Mouse (Mus musculus): ENCODE data around the gene Tbx21. TPM values are rescaled to one million over a fixed set of nuclear protein-coding genes. Genes with fewer than 3 reads are reported as not detected.

Tbx21 gene
- polyA plus RNA-seq, 1 experiment from 2014 or later = 0.26 TPM

DNA sequence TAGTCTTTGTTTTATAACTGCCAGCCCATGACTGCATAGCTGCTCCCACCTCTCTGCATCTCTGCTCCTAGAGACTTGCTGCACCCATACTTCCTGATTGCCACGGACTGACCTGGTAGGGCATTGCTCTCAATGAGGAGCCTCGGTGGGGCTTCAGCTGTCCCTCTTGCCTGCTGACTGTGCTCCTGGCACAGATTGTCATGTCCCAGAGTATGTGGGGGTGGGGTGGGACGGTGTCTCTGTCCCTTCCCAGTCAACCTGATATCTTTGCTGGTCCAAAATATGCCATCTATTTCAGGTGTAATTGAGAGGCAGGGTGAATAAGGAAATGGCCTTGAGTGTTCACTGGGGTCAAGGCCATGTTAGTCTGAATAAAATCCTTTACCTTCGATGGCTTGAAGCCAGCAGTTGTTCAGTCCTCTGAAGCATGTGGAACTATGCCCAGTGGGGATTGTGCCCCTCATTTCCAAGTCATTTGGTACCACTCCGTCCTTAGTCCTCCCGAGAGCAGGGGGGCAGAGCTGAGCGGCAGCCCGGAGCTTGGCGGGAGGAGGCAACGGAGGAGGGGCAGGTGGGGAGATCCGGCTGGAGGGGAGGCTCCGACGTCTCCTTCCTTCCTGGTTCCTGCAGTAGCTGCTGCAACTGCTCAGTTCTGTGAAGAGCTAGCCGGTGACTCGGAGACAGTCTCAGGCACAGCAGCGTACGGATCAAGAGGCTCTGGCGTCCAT, 64.8 kb downstream of the Tbx21 start, which contains the start of gene Osbpl7:
Gene Osbpl7, plus strand, starts transcription at position 413 of the 728 bp plus-strand sequence.
- Histone ChIP-seq H3K36me3 (ENCODE audit: control insufficient read depth, insufficient read depth, low read length) (peaks cover 56% of the 10 kb centered on the region), H3K9ac (ENCODE audit: low read depth, low read length) (peak within 1 kb of the TSS; percentile 81), H3K4me2 (ENCODE audit: low read depth, low read length) (peak within 1 kb of the TSS; percentile 82), H3K9me3 (ENCODE audit: control insufficient read depth, low read length) (no peaks in the 10 kb centered on the region), H3K27me3 (replicated peaks; ENCODE audit: control insufficient read depth, insufficient read depth, low read length) (no peaks in the 10 kb centered on the region), H3K4me1 (ENCODE audit: control insufficient read depth, insufficient read depth, low read length) (peaks cover 10% of the 10 kb centered on the region), H3K4me3 (ENCODE audit: low read depth, low read length) (peak within 1 kb of the TSS; percentile 67), H3K27ac (replicated peaks; ENCODE audit: low read depth, low read length) (no peak within 1 kb of the TSS)
- WGBS = 5% methylated on average over 15 of the region's 18 CpGs
- ATAC-seq (ENCODE audit: low read depth) (peak; percentile 89), DNase-seq (ENCODE audit: low spot score) (peak; percentile 86)

DNA sequence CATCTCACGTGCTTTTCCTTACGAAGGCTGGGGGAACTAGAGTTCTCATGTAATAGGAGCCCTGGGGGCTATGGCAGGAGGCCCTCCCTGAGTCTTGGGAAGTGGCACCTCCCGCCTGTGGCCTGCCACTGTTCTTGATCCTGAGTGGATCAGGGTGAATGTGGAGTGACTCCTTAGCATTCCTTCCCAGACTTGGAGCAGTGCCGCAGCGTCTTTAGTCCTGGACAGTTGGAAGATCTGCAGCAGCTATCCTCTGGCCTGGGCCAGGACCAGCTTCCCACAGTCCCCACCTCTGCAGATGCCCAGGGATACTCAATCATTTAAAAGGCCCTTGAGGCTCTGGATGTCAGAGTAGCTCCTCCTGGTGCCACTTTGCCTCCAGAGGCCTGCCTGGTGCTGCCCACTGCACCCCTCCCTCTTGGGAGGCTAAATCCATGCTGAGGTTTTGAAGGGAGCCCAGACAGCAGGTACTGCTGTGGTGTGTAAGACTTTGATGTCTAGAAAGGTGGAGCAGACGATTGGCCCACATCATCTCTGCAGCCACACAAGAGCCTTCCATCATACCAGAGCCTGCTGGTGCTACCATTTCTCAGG, 65.5 kb downstream of the Tbx21 start:
- Histone ChIP-seq H3K27me3 (replicated peaks; ENCODE audit: control insufficient read depth, insufficient read depth, low read length) (no peaks in the 10 kb centered on the region), H3K36me3 (ENCODE audit: control insufficient read depth, insufficient read depth, low read length) (peaks cover 56% of the 10 kb centered on the region), H3K4me3 (ENCODE audit: low read depth, low read length) (no peak overlapping the region), H3K9ac (ENCODE audit: low read depth, low read length) (no peak overlapping the region), H3K4me1 (ENCODE audit: control insufficient read depth, insufficient read depth, low read length) (peaks cover 10% of the 10 kb centered on the region), H3K27ac (replicated peaks; ENCODE audit: low read depth, low read length) (no peak overlapping the region), H3K4me2 (ENCODE audit: low read depth, low read length) (no peak overlapping the region), H3K9me3 (ENCODE audit: control insufficient read depth, low read length) (no peaks in the 10 kb centered on the region)
- DNase-seq (ENCODE audit: low spot score) = no peak
- WGBS = 66% methylated on average over 6 of the region's 6 CpGs
- ATAC-seq (ENCODE audit: low read depth) = no peak

DNA sequence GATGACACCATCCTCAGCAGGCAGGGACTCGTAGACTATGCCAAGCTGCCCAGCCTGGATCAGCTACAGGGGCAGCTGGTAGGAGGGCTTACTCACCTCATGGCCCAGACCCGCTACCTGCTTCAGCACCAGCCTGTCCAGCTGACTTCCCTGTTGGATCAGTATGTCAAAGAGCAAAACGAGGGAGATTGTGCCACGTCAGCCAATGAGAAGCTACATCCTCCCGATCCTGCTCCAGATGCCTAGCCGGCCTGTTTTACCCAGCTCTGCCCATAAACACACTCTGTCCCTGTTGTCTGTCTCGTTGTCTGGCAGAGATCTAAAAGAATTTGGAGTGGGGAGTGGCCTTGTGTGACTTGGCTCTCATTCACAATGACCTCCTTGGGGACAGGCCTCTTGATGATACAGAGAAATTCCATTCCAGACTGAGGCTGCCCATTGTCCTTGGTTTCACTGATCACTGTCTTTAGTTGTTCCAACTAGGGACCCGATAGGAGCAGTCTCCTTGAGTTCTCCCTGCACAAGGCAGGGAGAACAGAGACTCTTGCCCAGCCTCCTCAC, 67.0 kb downstream of the Tbx21 start:
- ATAC-seq (ENCODE audit: low read depth) (no peak), DNase-seq (ENCODE audit: low spot score) (no peak)
- WGBS = 86% methylated on average over 8 of the region's 8 CpGs
- Histone ChIP-seq H3K36me3 (ENCODE audit: control insufficient read depth, insufficient read depth, low read length) (peaks cover 49% of the 10 kb centered on the region), H3K4me3 (ENCODE audit: low read depth, low read length) (no peak overlapping the region), H3K4me1 (ENCODE audit: control insufficient read depth, insufficient read depth, low read length) (peaks cover 10% of the 10 kb centered on the region), H3K4me2 (ENCODE audit: low read depth, low read length) (no peak overlapping the region), H3K27me3 (replicated peaks; ENCODE audit: control insufficient read depth, insufficient read depth, low read length) (no peaks in the 10 kb centered on the region), H3K9ac (ENCODE audit: low read depth, low read length) (no peak overlapping the region), H3K27ac (replicated peaks; ENCODE audit: low read depth, low read length) (no peak overlapping the region), H3K9me3 (ENCODE audit: control insufficient read depth, low read length) (no peaks in the 10 kb centered on the region)

Small RNA genes lying within 50 kb of the gene (microRNA-seq; reads per million reads assigned to microRNA genes)
- not detected for gene Mir7235 (ENCODE audit: borderline number of aligned reads)
- 0.50 reads per million for gene Mir8103 (ENCODE audit: borderline number of aligned reads)

Other genes with a start within 250 kb of the Tbx21 start
- gene Cdk5rap3, start 198.8 kb downstream of the Tbx21 start, polyA plus RNA-seq (2014; fragmentation: Nextera tagmentation; extraction: Ambion mirVana) = 65.5 and 83.4 TPM in 2 replicates
- 3.1 and 4.7 TPM in 2 replicates for gene Prr15l, start 187.2 kb downstream of the Tbx21 start, polyA plus RNA-seq (2014; fragmentation: Nextera tagmentation; extraction: Ambion mirVana)
- gene Pnpo, start 171.3 kb downstream of the Tbx21 start, polyA plus RNA-seq (2014; fragmentation: Nextera tagmentation; extraction: Ambion mirVana) = 26.8 and 27.4 TPM in 2 replicates
- gene Sp2, start 132.4 kb downstream of the Tbx21 start, polyA plus RNA-seq (2014; fragmentation: Nextera tagmentation; extraction: Ambion mirVana) = 15.2 and 16.2 TPM in 2 replicates
- 2.1 and 2.9 TPM in 2 replicates for gene Sp6, start 101.9 kb downstream of the Tbx21 start, polyA plus RNA-seq (2014; fragmentation: Nextera tagmentation; extraction: Ambion mirVana)
- gene Scrn2, start 85.4 kb downstream of the Tbx21 start, polyA plus RNA-seq (2014; fragmentation: Nextera tagmentation; extraction: Ambion mirVana) = 14.7 and 16.1 TPM in 2 replicates
- gene Lrrc46, start 73.9 kb downstream of the Tbx21 start, polyA plus RNA-seq (2014; fragmentation: Nextera tagmentation; extraction: Ambion mirVana) = 2.5 and 7.3 TPM in 2 replicates
- gene Mrpl10, start 73.8 kb downstream of the Tbx21 start, polyA plus RNA-seq (2014; fragmentation: Nextera tagmentation; extraction: Ambion mirVana) = 68.9 and 78.1 TPM in 2 replicates
- gene Osbpl7, start 64.7 kb downstream of the Tbx21 start, polyA plus RNA-seq (2014; fragmentation: Nextera tagmentation; extraction: Ambion mirVana) = 5.0 and 7.1 TPM in 2 replicates
- 7.6 TPM in 2 replicates for gene Tbkbp1, start 36.2 kb upstream of the Tbx21 start, polyA plus RNA-seq (2014; fragmentation: Nextera tagmentation; extraction: Ambion mirVana)
- gene Kpnb1, start 72.5 kb upstream of the Tbx21 start, polyA plus RNA-seq (2014; fragmentation: Nextera tagmentation; extraction: Ambion mirVana) = 59.8 and 66.0 TPM in 2 replicates
- gene Npepps, start 165.3 kb upstream of the Tbx21 start, polyA plus RNA-seq (2014; fragmentation: Nextera tagmentation; extraction: Ambion mirVana) = 72.5 and 76.8 TPM in 2 replicates
- gene Mrpl45, start 200.4 kb upstream of the Tbx21 start, polyA plus RNA-seq (2014; fragmentation: Nextera tagmentation; extraction: Ambion mirVana) = 35.2 and 37.8 TPM in 2 replicates
- gene Gpr179, start 236.7 kb upstream of the Tbx21 start, polyA plus RNA-seq (2014; fragmentation: Nextera tagmentation; extraction: Ambion mirVana) = 0.08 and 0.15 TPM in 2 replicates
- gene Socs7, start 247.2 kb upstream of the Tbx21 start, polyA plus RNA-seq (2014; fragmentation: Nextera tagmentation; extraction: Ambion mirVana) = 3.0 and 3.1 TPM in 2 replicates

Data from embryonic facial prominence, embryonic 14.5 days (tissue).